Mouse (Mus musculus) cerebellum, adult 8-10 months (tissue): ENCODE data around the gene Chml.

Source experiments
- DNase-seq: peaks from one replicate; pipeline ENCODE4 v3.0.0; 2022

Gene Chml

GRCm38 (mm10) chr1:175692246-175692996, at the start of gene Chml, which contains the start of gene Opn3:
Gene Chml, minus strand, starts transcription at chr1:175692901.
Gene Opn3, minus strand, starts transcription at chr1:175692776.
- DNase-seq = peak; percentile 98

DNA sequence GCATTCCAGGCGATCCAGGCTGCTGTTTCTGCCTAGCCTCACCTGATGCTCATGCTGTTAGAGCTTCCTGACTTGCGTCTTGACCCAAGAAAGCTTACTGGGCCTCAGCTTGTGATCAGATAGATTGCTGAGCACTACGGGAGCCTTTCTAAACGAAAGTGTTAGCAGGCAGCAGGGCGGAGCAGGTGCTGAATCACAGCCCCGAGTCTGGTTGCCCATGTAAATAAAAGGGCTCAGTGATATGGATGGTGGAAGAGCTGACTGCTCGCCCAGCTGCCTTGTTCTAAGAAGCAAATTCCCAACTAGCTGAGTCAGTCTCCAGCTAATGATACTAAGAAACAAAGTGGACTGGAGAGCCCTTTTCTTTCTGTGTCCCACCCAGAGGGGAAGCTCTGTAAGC, 33.1 kb upstream of the Chml start:
- no peak for DNase-seq

DNA sequence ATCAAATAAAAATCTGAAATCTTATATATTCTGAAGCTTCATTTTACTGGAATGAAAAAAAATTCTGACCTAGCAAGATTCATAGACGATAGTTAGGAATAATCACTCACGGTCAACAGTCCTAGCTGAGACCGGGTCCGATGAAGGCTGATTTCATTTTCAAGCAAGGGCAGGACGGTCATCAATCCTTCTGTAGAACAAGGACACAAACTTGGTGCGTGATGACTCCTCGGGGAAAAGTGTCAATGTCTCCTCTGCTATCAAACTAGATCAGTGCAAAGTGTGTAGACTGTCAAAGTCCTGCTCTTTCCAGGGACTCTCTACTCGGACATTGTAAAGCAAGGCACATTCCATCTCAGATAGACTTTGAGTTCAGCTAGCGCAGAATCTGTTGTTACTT, 24.1 kb upstream of the Chml start:
- DNase-seq = no peak

GRCm38 (mm10) chr1:175712338-175712909, 19.7 kb upstream of the Chml start:
- no peak for DNase-seq

DNA sequence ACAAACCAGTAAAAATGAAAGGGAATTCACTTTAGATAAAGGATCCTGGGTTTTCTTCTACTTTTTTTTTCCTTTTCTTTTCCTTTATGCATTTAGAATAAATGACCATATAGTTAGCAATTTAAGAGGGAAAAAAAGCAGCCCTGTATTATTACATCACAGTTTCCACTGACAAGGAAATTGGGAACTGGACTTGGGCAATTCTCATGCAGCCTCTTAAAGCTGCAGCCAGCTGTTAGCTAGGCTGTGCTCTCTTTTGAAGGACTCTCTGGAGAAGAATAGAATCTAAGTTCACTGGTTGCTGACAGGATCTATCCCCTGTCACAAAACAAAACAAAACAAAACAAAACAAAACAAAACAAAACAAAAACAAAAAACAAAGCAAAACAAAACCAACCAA, 15.3 kb upstream of the Chml start:
- DNase-seq = no peak

DNA sequence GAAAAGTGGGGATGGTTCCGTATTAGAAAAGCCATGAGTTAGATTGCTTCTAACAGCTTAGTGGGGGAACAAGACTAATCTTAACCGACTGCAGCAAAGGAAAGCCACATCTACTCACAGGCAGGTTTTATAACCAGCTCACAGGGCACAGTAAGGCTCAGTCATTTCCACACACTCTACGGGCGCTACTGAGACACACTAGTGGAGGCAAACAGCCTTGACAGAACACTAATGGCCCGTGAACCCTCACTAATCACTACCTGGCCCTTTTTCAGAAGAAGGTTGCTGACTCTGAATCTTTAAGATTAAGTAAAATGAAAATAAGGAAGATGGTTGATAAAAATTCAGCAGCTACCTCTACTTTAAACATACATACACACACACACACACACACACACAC, 14.9 kb upstream of the Chml start:
- DNase-seq = no peak

- no peak for DNase-seq
Observed at GRCm38 (mm10) chr1:175701145-175701544, 8.4 kb upstream of the Chml start.

- no peak for DNase-seq
Observed at GRCm38 (mm10) chr1:175699796-175700195, 7.1 kb upstream of the Chml start.

GRCm38 (mm10) chr1:175699375-175699774, 6.7 kb upstream of the Chml start:
- DNase-seq = no peak

- DNase-seq = no peak
Observed at GRCm38 (mm10) chr1:175698293-175698692, 5.6 kb upstream of the Chml start, which contains the start of gene Wdr64. Gene Wdr64, plus strand, starts transcription at chr1:175698593.

GRCm38 (mm10) chr1:175693429-175693960, 794 bp upstream of the Chml start:
- peak; percentile 39 for DNase-seq

DNA sequence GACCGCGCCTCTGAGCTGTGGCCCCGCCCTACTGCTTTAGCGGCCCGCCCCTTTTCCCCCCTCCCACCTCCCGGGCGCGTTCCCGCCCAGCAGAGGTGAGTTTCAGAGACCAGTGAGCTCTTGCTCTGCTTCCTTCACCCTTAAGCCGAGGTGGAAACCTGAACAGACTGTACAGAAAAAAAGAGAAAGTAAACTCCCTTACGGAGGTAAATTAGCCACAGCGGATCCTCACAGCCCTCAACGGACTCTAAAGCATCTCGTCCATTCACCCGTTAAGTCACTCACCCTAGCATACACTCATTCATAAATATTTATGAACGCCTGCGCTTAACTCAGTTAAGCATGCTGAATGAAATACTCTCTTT, 278 bp upstream of the Chml start:
- no peak for DNase-seq

DNA sequence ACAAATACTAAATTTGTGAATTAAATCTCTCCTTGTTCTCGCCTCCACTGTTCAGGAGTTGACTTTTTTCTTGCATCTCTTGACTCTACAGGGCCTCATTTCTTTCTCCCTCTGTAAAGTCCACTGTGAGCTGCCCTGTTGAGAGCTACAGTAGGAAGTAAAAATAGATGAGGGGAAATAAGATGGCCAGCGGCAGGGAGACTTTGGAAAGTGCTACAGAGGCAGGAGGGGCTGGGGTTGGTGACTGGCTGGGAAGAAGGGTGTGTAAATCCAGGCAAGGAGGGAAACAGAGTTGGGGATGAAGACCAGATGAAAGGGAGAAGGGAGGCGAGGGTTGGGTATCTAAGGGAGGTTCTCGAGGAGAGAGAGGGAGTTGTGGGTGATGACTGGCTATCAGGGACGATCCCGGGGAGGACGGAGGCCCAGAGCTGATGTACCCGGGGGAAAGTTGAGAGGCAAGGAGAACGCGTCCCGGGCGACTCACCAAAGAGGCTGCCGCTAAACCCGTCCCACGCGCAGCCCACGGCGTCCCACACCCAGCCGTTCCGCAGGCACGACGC, 935 bp downstream of the Chml start:
- no peak for DNase-seq

- DNase-seq = no peak
Observed at GRCm38 (mm10) chr1:175680995-175681394, 11.7 kb downstream of the Chml start.

DNA sequence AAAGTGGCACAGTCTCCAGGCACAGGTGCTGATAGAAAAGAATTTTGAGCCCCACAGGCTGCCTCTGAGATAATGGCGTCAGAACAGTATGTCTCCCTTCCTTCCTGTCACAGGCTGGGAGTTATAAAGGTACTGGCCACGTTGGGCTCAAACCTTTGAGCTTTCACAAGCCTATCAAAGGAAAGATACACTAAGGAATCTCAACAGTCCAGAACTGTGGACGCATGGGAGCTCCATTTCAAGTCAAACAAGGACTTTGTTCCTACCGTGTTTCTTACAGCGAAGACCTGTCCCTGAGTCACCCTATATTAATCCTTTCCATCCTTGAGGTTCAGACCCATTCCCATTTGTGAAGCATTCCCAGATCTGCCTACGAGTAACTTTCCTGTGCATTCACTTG, 15.2 kb downstream of the Chml start:
- no peak for DNase-seq

DNA sequence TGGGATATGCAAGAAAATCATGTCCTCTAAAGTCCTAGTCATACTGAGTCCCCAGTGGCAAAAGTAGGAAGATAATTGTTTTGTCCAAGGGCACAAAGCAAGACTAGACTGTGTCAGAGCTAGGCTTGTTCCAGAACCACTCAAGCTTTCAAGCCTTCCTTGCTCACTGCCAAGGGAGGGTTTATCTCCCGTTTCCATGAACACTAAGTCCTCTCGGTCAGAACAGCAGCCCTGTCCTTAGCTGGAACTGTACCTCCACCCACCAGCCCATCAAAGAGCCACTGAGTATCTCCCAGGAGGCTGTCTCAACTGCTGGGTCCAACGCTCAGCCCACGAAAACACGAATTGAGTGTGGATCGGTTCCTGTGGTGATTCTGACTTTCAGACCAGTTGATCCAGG, 17.6 kb downstream of the Chml start:
- DNase-seq = no peak

DNA sequence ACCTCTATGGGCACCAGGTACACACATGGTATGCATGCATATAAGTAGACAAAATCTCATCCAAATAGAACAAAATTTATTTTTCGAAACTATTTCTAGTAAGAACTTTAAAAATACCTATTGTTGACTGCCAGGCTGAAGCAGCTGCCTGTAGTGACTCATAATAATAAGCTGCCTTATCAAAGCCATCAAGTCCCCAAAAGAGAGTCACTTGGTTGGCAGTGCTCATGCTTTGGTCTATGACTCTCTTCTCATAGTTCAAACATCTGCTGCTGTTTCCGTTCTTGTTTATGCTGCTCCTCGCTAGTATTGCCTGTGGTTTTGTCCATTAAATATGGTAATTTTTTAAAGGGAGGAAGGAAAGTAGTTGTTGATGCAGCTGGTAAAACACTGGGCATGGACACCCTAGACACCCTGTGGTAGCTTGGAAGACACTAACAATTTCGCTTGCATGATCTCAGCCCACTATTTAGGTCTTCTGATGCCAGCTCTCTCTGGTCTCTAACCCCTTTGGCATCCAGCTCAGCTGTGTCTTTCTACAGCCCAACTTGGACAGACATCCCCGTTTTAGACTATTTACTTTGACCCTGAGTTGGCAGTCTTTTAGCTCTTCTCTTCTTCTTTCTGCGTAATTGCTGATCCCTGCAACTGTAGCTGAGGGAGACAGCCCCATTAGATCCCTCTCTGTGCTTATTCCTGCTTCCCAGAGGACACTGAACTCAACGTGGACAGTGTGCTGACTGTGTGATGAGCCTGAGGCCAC, 19.0 kb downstream of the Chml start:
- DNase-seq = no peak

GRCm38 (mm10) chr1:175671626-175672025, 21.1 kb downstream of the Chml start:
- no peak for DNase-seq

- no peak for DNase-seq
Observed at GRCm38 (mm10) chr1:175670042-175670441, 22.7 kb downstream of the Chml start.

DNA sequence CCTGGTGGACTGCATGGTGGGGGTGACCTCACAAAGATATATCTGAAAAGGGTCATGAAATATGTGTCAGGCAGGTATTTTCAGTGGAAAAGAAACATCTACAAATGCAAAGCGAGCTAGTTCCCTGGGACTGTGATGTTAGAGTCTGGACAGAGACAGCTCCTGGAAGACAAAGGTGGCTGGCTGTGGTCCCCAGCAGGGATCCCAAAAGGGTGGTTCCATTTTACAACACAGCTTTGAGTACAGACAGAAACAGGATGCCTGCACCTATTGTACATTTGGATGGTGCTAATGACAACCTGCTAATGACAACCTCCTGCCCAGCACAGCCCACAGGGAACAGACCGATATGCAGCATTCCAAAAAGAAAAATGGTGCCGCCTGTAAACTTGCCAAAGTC, 23.2 kb downstream of the Chml start:
- no peak for DNase-seq

DNA sequence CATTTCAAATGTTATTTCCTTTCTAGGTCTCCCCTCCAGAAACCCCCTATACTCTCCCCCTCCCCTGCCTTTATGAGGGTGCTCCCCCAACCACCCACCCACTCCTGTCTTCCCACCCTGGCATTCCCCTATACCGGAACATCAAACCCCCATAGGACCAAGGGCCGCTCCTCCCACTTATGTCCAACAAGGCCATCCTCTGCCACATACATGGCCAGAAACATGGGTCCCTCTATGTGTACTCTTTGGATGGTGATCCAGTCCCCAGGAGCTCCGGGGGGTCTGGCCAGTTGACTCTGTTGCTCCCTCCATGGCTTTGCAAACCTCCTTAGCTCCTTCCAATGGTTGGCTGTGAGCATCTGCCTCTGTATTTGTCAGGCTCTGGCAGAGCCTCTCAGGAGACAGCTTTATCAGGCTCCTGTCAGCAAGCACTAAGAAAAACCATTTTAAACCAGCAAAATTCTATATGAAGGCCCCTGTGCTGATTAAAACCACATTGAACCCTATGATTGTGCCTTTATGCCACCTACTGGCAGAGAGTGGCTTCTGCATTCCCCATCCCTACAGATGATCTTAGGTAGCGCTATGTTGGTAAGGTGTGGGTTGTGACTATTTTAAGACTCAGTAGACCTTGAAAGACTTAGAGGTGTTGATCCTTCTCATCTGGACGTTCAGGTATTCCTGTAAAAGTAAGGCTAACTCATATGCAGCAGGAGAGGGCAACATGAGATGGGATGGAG, 23.9 kb downstream of the Chml start:
- DNase-seq = peak; percentile 10

GRCm38 (mm10) chr1:175659900-175660299, 32.8 kb downstream of the Chml start:
- DNase-seq = no peak

GRCm38 (mm10) chr1:175648615-175649014, 44.1 kb downstream of the Chml start:
- no peak for DNase-seq
